Mouse (Mus musculus): Measurements from ENCODE around the gene Cacna1c.

- TF ChIP-seq GATA1 (IDR thresholded peaks at IDR 0.05; ENCODE audit: borderline replicate concordance, low read length): no peak
- TF ChIP-seq FLI1 (IDR thresholded peaks at IDR 0.05; ENCODE audit: low read length): no peak
Measured at GRCm38 (mm10) chr6:119132863-119133262, 63.4 kb downstream of the Cacna1c start.

Measured in megakaryocyte, embryonic 14.5 days (primary cell).